Mouse (Mus musculus): ENCODE measurements around the gene Erbb3. TPM values are rescaled to one million over a fixed set of nuclear protein-coding genes. Genes with fewer than 3 reads are reported as not detected.
A peak's percentile ranks its signal among the peaks of the same experiment; 100 is the strongest.

Gene Erbb3
- total RNA-seq, 2 experiments from 2014 or later: 0.62 to 0.66 TPM

DNA sequence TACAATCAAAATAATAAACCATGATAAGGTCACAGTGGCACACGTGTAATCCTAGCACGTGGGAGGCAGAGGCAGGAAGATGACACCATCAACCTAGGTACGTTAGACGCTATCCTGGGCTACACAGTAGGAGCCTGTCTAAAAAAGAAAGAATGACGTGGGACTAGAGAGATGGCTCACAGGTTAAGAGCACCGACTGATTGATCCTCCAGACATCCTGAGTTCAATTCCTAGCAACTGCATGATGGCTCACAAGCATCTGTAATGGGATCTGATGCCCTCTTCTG is 23.6 kb upstream of the Erbb3 start:
- no peak for DNase-seq
- intact Hi-C loops (cut with DNase I): loop anchor here (5.0 kb wide), 1 partner anchor 56 kb away; no protein-coding TSS in a partner anchor

DNA sequence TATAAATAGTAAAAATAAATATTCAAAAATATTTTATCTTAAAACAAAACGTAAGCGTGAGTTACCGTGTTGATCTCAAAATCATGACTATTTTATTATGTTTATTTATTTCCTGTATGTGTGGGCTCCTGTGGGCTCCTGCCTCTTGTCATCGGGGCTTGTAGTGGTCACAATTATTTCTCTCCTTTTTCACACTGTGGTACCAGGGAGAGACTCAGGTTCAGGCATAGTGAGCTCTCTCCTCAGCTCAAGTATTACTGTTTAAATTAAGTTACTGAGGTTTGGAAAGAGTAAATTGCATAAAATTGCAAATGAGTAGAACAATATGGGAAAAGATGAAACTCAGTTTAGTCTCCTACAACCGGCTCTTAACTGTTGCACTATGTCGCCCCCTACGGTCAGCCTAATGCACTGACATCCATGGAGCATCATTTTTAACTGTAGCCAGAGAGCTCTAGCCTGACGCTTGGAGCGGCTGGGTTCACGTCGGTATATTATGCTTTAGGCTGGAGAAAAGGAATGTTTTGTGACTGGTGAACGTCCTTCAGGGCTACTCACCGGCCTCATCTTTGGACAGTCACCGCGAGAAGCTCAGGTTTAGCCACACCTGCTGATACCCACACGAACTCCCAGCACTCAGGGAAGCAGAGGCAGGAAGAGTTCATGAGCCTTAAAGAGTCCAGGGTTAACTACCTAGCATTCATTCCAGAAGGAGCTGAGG is 23.1 kb upstream of the Erbb3 start:
- intact Hi-C loops (cut with DNase I): loop anchor here (5.0 kb wide), 1 partner anchor 55 kb away; no protein-coding TSS in a partner anchor
- DNase-seq: peak; percentile 76

DNA sequence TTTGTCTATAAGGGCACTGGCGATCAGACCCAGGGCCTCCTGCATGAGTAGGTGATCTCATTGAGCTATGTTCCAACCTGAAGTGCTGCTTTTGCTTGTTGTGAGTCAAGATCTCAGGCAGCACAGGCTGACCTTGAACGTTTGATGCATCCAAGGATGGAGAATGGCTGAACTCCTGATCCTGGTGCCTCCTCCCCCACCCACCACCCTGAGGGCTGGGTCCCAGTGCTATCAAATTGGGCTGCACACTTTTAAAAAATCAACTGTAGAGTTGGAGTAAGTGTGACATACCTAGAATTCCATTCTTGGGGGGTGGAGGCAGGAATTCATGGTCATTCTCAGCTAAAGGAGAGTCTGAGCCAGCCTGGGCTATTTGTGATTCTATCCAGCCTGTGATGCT is 17.0 kb upstream of the Erbb3 start:
- no peak for DNase-seq

DNA sequence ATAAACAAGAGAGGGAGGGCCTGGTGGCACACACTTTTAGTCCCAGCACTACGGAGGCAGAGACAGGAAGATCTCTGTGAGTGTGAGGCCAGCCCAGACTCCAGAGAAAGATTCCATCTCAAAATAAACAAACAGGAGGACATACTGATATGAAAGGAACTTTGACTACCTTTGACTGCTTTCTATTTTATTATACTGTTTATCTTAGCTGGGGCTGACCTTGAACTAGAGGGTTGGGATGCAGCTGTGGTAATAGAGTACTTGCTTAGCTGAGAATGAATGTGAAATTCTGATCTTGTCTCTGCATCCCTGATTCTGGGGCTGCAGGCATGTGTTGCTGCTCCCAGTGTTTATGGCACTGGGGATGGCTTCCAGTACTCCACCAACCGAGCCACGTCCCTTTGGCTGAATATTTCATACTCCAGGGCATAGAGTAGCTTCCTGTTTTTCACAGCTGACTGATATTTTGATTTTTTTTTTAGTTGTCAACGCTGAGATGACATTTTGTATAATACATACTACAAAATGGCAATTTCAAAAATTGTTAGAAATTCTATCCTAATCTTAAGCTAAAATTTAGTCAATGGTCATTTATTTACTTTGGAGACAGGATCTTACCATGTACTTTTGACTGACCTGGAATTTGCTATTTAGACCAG is 13.1 kb upstream of the Erbb3 start:
- no peak for DNase-seq
- intact Hi-C loops (cut with DNase I): no loop called here

More for the DNA sequence above, 17.0 kb upstream of the Erbb3 start:
- intact Hi-C loops (cut with DNase I): no loop called here

DNA sequence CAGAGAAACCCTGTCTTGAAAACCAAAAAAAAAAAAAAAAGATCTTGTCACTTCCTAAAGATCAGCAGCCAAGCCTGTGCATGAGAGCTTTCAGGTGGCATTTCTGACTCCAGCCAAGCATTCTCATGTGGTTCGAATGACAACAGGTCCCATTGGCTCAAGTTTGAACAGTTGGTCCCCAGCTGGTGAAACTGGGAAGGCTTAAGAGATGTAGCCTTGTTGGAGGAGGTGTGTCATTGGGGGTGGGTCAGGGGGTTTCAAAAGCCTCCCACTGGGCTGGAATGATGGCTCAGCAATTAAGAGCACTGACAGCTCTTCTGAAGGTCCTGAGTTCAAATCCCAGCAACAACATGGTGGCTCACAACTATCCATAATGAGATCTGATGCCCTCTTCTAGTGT is 12.0 kb upstream of the Erbb3 start:
- intact Hi-C loops (cut with DNase I): no loop called here
- no peak for DNase-seq

DNA sequence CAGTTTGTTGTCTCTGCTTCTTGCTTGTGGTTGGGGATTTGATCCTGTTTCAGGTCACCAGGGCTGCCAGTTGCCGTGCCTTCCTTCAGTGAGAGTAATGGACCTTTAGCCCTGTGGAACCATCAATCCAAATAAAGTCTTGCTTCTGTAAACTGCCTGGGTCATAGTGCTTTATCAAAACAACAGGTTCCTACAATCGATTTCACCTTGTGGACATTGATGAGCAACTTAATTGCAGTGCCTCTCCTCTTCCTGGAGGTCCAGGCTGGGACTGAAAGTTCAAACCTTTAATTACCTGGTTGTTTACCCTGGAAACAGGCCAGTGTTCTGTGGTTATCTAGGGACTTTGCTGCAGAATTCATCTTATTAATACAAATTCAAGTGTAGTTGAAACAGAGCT is 9.0 kb upstream of the Erbb3 start:
- DNase-seq: no peak
- intact Hi-C loops (cut with DNase I): no loop called here

DNA sequence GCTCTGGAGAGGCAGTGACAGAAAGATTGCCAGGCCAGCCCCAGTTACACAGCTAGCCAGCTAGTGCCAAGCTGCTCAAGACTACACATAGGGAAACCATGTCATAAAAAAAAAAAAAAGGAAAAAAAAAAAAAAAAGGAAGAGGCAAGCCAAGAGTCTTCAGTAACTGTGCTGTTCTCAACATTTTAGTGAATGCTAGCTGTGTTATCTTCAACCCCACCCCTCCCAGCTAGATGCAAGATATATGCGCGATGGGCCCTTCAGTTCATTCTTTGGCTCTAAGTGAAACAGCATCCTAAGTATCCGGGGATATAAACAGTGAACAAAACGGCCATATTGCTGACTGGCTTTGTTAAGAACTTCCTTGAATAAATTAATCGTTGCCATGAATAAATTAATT is 3.3 kb upstream of the Erbb3 start:
- DNase-seq: no peak
- intact Hi-C loops (cut with DNase I): no loop called here

DNA sequence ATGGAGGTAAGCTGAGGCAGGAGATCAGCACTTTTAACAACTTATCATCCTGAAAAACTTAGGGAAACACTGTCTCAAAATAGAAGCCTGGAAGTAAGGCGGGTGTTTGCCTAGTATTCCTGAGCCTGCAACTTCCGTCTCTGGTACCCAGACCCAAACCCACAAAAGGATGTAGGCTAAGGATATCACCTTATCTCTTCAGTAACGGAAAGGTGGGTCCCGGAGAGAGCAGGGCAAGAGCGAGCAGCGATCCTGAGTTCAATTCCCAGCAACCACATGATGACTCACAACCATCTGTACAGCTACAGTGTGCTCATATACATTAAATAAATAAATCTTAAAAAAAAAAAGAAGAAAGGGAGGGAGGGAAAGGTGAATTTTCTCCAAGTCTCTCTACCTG is 2.0 kb upstream of the Erbb3 start:
- intact Hi-C loops (cut with DNase I): no loop called here

DNA sequence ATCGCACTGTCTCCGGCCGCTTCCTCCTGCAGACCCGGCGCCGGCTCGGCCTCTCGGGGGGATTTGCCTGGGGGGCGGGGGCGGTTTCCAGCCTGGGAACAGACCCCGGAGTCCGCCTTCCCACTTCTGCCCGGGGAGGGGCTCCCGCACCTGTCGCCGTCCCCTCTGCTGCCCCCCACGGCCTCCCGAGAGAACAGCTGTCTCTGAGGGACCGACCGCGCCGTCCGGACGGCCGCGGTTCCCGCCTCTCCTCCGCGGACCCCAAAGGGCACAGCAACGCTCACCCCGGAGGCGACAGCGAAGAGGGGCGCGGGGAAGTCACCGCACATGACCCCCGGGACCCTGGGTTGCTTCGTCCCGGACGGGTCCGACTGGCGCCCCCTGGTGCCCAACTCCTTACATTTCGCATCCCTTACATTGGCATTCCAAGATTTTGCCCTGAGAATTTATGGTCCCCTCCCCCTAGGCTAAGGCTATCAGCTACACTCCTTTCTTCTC is 790 bp upstream of the Erbb3 start:
- intact Hi-C loops (cut with DNase I): no loop called here
- DNase-seq: peak; percentile 72

More for the DNA sequence above, 2.0 kb upstream of the Erbb3 start:
- DNase-seq: no peak

DNA sequence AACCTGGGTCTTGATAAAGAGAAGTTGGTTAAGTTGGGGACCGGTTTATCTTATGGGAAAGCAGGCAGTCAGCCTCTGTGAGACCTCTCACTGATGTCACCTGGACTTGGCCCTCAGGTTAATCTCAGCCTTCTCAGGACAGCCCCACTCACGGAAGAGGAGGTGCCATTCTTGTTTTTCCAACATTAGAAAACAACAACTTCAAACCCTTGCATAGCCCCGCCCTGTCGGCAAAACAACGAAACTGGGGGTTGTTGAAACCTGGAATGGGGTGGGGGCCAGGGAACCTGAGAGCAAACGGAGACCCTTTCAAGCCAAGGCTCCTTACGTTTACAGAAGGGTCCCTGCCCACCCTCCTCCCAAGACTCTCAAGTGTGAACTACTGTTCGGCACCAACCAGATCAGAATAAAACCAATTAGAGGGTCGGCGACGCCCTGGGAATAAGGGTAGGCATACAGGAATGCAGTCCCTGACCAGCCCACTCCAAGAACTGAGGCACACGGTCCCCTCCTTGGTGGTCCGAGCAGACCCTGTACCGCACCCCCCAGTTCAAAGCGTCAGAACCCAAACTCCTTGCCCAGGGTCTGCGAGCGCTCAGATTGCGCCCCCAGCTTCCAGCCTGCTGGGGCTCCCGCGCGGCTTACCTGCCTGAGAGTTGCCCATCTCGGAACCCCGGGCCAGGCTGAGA is 533 bp downstream of the Erbb3 start:
- DNase-seq: no peak
- intact Hi-C loops (cut with DNase I): no loop called here

DNA sequence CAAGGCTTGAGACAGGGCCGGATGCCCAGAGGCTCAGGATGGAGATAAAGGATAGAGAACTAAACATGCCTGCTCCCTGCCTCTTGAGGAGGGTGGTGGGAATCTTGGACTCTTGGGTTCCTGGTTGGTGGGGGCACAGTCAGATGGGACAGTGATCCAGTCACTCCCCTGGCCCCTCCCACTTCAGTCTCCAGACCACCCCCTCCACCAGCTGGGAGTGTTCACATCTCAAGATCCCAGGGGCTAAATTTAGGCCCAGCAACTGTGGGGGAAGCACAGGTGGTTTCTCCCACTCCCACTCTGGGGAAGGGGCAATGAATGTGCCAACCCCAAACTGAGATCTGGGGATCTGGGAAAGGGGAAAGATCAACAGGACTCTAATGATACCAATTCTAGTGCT is 1.3 kb downstream of the Erbb3 start:
- no peak for DNase-seq
- intact Hi-C loops (cut with DNase I): no loop called here

DNA sequence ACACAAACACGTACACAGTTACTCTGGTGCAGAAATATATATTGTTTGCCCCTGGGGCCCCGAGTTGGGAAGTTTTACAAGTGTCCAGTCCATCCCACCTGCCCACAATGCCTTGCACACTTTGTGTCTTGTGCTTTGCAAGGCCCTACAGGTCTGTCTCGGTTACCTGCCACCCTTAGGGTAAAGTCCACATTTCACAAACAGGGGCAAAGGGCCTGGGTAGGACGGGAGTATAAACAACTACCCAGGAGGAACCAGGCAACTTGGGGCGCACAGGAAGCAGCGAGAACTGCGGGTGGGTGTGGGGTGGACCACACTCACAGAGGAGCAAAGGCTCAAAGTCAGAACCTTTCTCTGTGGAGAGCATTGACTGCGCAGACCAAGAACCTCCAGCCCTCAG is 1.8 kb downstream of the Erbb3 start:
- intact Hi-C loops (cut with DNase I): no loop called here
- DNase-seq: no peak

DNA sequence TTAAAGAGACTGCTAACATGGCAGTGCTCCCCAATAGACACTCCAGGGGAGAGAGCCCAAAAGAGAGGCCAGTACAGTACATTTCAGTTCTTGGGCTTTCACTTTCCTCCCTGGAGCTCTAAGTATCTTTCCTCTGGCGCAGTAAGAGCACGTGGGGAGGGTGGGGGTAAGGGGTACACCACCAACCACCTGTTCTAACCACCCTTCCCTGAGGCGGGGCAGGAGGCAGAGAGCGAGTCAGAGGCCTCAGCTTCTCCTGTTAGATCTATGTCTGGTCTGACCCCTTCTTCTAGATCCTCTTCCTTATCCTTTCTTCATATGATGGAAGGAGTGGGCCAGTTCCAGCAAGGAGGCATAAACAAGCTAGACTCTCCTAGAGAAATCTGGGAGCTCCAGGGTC is 2.3 kb downstream of the Erbb3 start:
- intact Hi-C loops (cut with DNase I): no loop called here
- DNase-seq: no peak

DNA sequence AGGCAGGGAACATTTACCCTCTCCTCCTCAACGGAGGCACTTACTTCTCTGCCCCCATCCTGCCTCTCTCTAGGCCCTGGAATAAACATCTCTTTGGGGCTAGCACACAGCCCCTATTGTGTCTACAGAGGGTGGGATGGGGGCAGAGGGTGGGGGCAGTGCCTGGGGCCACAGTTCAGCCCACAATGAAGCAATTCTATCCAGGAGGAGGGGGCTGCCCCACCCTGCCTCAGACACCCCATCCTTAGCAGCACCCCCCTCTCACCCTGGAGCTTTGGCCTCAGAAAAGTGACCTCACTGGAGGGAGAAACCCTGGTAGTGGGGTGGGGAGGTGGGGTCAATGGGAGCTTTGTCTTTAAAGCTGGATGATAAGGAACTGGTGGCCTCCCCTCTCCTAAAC is 2.9 kb downstream of the Erbb3 start:
- intact Hi-C loops (cut with DNase I): no loop called here
- no peak for DNase-seq

DNA sequence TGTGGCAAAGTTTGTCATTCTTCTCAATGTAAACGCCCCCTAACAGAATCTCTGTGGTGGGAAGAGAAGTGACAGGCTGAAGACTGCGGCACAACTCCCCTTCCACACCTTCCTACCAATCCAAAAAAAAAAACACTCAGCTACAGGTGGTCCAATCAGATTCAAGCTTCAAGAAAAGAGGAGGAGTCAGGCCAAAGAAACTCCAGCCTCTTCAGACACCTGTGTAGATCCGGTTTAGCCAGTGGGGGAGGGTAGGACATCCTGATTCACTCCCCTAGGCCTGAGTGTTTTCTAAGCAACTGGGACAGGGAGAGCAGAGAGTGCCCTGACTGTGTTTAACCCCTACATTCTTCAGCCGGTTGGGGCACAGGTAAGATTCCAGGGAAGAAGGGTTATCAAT is 5.1 kb downstream of the Erbb3 start:
- intact Hi-C loops (cut with DNase I): no loop called here
- DNase-seq: no peak

DNA sequence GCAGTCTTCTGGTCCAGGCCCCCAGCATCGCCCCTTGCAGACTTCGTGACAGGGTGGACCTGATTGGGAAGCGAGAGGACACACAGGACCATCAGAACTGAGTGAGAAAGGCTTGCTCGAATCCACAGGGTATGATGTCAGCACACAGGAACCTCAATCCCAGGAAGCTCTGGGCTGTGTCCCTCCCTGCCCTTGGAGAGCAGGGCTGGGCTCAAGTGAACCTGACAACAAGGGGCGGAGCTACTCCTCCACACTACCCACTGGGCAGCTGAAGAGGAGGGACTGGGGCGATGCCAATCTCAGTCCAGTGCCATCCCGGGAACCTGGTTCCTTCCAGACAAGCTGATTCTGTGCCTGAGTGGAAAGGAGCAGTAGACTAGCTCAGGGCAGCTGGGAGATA is 5.8 kb downstream of the Erbb3 start:
- intact Hi-C loops (cut with DNase I): no loop called here
- DNase-seq: peak; percentile 24

DNA sequence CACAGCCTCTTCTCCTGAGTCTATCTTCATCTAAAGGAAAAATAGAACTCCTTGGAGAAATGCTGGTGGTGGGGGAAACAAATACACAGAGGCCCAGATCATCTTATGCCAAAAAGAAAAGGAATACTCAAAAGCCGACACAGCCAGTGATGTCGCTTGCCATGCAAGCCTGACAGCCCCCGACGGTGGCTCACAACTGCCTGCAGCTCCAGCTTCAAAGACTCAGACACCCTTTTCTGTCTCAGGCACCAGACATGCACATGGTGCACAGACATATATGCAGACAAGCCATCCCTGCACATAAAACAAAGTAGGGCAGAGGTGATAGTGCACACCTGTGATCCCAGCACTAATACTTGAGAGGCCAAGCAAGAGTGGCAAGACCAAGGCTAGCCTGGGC is 9.7 kb downstream of the Erbb3 start:
- intact Hi-C loops (cut with DNase I): no loop called here
- no peak for DNase-seq

DNA sequence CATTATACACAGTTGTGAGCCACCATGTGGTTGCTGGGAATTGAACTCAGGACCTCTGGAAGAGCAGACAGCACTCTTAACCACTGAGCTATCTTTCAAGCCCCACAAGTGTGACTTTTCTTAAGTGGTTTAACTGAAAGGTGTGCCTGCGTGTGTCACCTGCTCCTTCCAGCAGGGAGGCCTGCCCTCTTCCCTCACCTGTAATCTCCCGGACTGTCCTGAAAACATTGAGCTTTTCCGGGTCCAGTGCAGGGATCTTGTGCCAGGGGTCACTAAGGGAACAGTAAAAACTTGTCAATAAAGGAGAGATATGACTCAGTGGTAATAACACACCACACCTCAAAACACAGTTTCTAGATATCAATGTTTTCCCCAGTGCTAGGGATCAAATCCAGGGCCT is 10.2 kb downstream of the Erbb3 start:
- DNase-seq: no peak
- intact Hi-C loops (cut with DNase I): no loop called here

DNA sequence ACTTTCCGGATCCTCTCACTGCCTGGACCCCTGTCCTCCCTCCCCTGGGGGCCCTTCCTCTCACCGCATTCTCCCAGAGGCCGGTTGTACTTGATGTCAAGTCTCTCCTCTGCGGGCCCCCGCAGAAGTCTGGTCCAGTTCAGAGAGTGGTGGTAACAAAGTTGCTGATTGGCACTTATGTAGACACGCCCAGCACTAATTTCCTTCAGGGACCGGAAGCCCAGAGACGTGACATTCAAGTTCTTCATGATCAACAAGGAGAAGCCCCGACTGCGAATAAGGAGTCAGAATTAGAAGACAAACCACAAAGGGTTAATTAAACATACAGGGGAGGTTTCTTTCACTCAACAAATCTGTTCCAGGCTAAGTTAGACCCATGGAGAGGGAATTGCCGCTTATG is 11.1 kb downstream of the Erbb3 start:
- intact Hi-C loops (cut with DNase I): no loop called here

DNA sequence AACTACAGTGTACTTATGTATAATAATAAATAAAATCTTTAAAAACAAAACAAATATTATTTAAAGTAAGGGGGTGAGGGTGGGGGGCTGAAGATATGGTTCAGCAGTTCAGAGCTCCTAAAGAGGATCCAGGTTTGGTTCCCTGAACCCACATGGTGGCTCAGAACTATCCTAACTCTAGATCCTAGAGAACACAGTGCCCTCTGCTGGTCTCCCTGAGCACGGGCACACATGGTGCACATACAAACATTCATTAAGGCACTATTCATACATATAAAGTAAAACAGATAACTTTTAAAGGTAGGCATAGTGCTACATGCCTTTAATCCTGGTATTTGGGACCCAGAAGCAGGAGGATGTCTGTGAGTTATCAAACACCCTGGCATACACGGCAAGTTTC is 14.4 kb downstream of the Erbb3 start:
- no peak for DNase-seq
- intact Hi-C loops (cut with DNase I): no loop called here

More for the DNA sequence above, 11.1 kb downstream of the Erbb3 start:
- DNase-seq: no peak

DNA sequence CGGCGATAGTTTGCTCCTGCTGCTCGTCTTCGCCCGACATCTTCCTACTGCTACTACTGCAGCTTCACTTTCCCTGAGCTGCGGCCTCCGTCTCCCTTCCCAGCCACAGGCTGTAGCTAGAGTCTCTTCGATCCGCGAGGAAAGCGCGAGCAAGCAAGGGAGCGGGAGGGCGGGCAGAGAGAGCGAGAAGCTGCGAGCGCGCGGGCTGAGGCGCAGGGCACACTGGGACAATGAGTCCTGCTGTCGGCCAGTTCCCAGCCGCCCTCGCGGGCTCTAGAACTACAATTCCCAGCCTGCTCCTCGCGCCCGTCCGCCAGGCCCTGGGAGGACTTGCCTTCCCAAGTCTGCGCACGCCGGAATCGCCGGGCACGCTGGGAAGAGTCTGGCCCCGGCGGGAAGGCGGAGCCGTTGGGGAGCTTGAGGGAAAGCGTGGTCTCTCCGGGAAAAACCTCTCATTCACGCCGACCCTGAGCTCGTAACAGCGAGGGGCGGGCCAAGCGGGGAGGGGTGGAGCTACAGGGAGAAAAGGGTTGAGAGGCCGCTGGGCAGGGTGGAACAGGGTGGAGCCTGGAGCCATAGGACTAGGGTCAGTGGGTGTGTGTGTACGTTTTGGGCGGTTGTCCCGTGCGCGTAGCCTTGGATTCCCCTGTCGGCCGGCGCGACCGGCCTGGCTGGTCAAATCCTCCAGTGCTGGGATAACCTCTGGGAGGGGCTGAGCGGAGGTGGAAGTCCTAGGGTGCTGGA is 23.5 kb downstream of the Erbb3 start, which contains the start of gene Pa2g4:
Gene Pa2g4, minus strand, starts transcription at position 200 of the 744 bp plus-strand sequence.
- intact Hi-C loops (cut with DNase I): loop anchor here (10.0 kb wide), 1 partner anchor 109 kb away; the partner anchor contains the start of gene Suox
- peak; percentile 99 for DNase-seq
